Mouse (Mus musculus) liver, embryonic 14.5 days (tissue): ENCODE measurements around the gene Utp6. TPM values are rescaled to one million over a fixed set of nuclear protein-coding genes. Genes with fewer than 3 reads are reported as not detected.

Source experiments
- ATAC-seq: fragments of 200-750 bp; cut with Nextera tagmentation; 2 replicates; pipeline ENCODE4 v1.8.0; 2017; ENCODE audit warnings: moderate number of reproducible peaks, mild to moderate bottlenecking, moderate library complexity; ENCODE audit not compliant: insufficient read depth
- DNase-seq, 3 experiments: peaks; one replicate each; pipeline ENCODE4 v3.0.0-alpha.2; 2012 to 2013; ENCODE audit warnings: low read depth in 3 of 3, low spot score in 3 of 3
- H3K27ac ChIP-seq: fragments of 300-500 bp; sonication (generic); 2 replicates; pipeline ENCODE4 v1.5.1; 2014; ENCODE audit warnings: moderate library complexity, mild to moderate bottlenecking, control low read depth, inconsistent platforms
- H3K27me3 ChIP-seq: fragments of 300-500 bp; sonication (generic); 2 replicates; pipeline ENCODE4 v1.6.1; 2014; ENCODE audit warnings: mild to moderate bottlenecking, low read length, moderate library complexity; ENCODE audit not compliant: control insufficient read depth, insufficient read depth
- H3K36me3 ChIP-seq: fragments of 300-500 bp; sonication (generic); replicated peaks from 2 replicates; pipeline ENCODE4 v1.6.1; 2014; ENCODE audit warnings: low read depth; ENCODE audit not compliant: control insufficient read depth, insufficient read depth
- H3K4me1 ChIP-seq, 2 experiments: fragments of 200-500 bp in 1 of 2; fragments of 300-500 bp in 1 of 2; sonication (generic) in 1 of 2; replicated peaks; 2 replicates each; pipeline ENCODE4 v1.6.1; 2012 to 2014; ENCODE audit warnings: antibody characterized with exemption in 1 of 2, inconsistent platforms in 1 of 2, low read length in 1 of 2; ENCODE audit not compliant: control insufficient read depth in 2 of 2, insufficient read depth in 2 of 2
- H3K4me2 ChIP-seq: fragments of 300-500 bp; sonication (generic); 2 replicates; pipeline ENCODE4 v1.6.1; 2014; ENCODE audit warnings: low read depth, mild to moderate bottlenecking, control low read depth, moderate library complexity
- H3K4me3 ChIP-seq, 2 experiments: fragments of 200-500 bp in 1 of 2; fragments of 300-500 bp in 1 of 2; sonication (generic) in 1 of 2; 2 replicates each; pipeline ENCODE4 v1.5.1; 2012 to 2014; ENCODE audit warnings: low read depth in 2 of 2, low read length in 2 of 2, mild to moderate bottlenecking in 2 of 2, control low read depth in 1 of 2, inconsistent platforms in 1 of 2, moderate library complexity in 1 of 2; ENCODE audit not compliant: insufficient read depth in 1 of 2
- H3K9ac ChIP-seq: fragments of 300-500 bp; sonication (generic); replicated peaks from 2 replicates; pipeline ENCODE4 v1.6.1; 2014; ENCODE audit warnings: mild to moderate bottlenecking, control low read depth, moderate library complexity
- H3K9me3 ChIP-seq: fragments of 300-500 bp; sonication (generic); 2 replicates; pipeline ENCODE4 v1.6.1; 2016; ENCODE audit warnings: low read length, mixed read lengths; ENCODE audit not compliant: control insufficient read depth
- CTCF ChIP-seq: IDR thresholded peaks from 2 replicates; pipeline ENCODE4 v1.5.1; 2016; ENCODE audit warnings: antibody characterized with exemption, low read depth, control low read depth
- EP300 ChIP-seq: IDR thresholded peaks from 2 replicates; pipeline ENCODE4 v1.6.1; 2016; ENCODE audit warnings: antibody characterized with exemption, low read depth
- WGBS: fragments of 180-500 bp; shearing (Covaris S2); extraction: QIAGEN DNeasy Blood & Tissue Kit; methylation state at CpG from one replicate; pipeline ENCODE4 v1.1.7; 2014; ENCODE audit not compliant: insufficient replicate concordance; 5-methylcytosine and 5-hydroxymethylcytosine counted together
- polyA plus RNA-seq, 2 experiments: library from polyadenylated mRNA; depleted of rRNA in 1 of 2; stranded (reverse) in 1 of 2; unstranded in 1 of 2; fragments of >200 nt; fragmentation: Nextera tagmentation in 1 of 2; extraction: Ambion mirVana in 1 of 2; gene quantifications; 2 replicates each; pipeline versions ENCODE4 v1.2.1 to v1.2.3; 2012 to 2014

Gene Utp6
- polyA plus RNA-seq, 2 experiments: 11.1 to 23.2 TPM

DNA sequence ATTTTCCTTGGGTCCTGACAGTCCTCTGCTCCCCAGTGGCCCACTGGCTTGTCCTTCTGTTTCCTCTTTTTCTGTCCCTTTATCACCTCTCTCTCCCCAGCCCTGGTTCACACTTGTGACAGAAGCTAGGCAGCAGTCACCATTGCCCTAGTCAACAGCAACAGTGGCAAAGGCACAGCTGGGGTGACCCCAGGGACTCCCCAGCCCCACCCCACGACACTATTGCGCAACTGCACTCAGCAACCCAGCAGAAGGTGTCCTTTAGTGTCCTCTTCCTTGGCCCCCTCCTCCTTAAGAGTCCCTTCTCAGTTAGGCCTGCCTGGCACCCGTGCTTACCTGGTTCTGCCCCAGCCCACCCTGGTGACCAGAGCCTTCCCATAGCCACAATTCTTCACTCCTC lies 40.0 kb downstream of the Utp6 start:
- Histone ChIP-seq H3K4me2 (no peak overlapping the region), H3K36me3 (no peaks in the 10 kb centered on the region), H3K4me3 (no peak overlapping the region), H3K9me3 (no peaks in the 10 kb centered on the region), H3K9ac (no peak overlapping the region), H3K27ac (no peak overlapping the region), H3K27me3 (no peaks in the 10 kb centered on the region), H3K4me1 (no peaks in the 10 kb centered on the region)
- no peak for ATAC-seq
- DNase-seq: no peak
- WGBS: 43% methylated on average over 3 of the region's 3 CpGs
- no peak for TF ChIP-seq CTCF
- no peak for TF ChIP-seq EP300

DNA sequence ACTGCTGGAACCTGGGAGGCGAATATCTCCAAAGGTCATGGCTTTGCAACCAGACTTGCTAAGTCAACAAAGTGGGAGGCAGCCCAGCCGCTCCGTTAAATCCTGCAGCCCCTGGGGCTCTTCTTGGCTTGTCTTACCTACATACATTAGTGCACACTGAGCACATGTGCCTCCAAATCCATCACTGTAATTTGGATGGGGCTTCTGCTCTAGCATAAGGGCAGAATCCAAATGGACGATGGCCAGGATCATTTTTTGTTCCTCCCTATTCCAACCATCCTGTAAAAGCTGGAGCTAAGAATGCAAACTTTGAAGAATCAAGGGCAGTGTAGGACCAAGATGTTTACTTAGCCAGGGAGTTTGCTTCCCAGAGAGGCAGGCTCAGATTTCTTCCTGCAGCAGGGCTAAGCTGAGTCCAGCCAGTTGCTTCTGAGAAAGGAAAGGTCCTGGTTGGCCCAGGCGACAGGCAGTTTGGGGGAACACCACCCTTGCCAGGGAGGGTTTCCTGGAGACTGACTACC lies 41.6 kb downstream of the Utp6 start:
- no peak overlapping the region for H3K4me2 ChIP-seq
- ATAC-seq: no peak
- 50% methylated on average over 5 of the region's 5 CpGs for WGBS

DNA sequence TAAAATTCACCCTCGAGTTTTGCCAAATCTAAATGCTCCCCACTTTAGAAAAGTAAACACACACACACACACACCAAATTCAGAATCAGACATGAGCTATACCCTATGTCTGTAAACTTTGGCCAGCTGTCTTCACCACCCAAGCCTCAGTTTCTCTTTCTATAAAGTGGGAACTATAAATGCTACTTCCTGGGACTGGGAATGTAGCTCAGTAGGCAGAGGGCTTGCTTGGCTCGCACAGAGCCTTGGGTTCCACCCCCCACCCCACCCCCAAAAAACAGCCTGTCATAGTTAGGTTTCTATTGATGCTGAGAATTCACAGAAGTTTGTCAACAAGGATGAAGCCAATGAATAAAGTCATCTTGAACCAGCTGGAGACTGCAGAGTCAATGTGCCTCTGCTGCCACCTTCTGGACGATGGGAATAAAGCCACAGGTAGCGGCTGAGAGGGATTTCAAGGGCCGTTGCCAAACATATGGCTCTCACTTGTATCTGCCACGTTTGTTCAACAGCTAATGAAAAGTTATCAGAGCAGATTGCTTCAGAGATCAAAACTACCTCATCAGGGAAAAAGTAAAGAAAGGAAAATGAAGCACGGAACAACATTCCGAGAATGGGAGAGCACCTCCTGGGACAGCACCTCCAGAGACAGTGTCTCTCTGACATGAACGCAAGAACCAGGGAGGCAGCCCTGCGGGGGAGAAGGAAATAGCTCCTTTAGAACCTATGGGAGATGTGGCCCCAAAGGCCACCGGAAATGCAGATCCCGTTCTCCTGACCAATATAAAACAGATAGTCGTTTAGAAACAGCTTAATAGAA lies 42.3 kb downstream of the Utp6 start:
- TF ChIP-seq CTCF (peak; percentile 91), EP300 (no peak)
- Histone ChIP-seq H3K9ac (no peak overlapping the region), H3K36me3 (no peaks in the 10 kb centered on the region), H3K27ac (no peak overlapping the region), H3K4me2 (no peak overlapping the region), H3K4me1 (no peaks in the 10 kb centered on the region), H3K27me3 (no peaks in the 10 kb centered on the region; the same call in 1 of the 2 replicates), H3K9me3 (no peaks in the 10 kb centered on the region), H3K4me3 (no peak overlapping the region)
- DNase-seq: peak; percentile 39 to 52 (median 45)
- no peak for ATAC-seq
- 18% methylated on average over 13 of the region's 13 CpGs for WGBS

More for the DNA sequence above, 41.6 kb downstream of the Utp6 start:
- no peak overlapping the region for H3K27ac ChIP-seq
- H3K36me3 ChIP-seq: no peaks in the 10 kb centered on the region
- H3K9ac ChIP-seq: no peak overlapping the region
- no peak overlapping the region for H3K4me3 ChIP-seq
- TF ChIP-seq CTCF: no peak
- TF ChIP-seq EP300: no peak
- no peaks in the 10 kb centered on the region for H3K4me1 ChIP-seq
- no peak for DNase-seq
- H3K27me3 ChIP-seq: no peaks in the 10 kb centered on the region; the same call in 1 of the 2 replicates
- no peaks in the 10 kb centered on the region for H3K9me3 ChIP-seq

DNA sequence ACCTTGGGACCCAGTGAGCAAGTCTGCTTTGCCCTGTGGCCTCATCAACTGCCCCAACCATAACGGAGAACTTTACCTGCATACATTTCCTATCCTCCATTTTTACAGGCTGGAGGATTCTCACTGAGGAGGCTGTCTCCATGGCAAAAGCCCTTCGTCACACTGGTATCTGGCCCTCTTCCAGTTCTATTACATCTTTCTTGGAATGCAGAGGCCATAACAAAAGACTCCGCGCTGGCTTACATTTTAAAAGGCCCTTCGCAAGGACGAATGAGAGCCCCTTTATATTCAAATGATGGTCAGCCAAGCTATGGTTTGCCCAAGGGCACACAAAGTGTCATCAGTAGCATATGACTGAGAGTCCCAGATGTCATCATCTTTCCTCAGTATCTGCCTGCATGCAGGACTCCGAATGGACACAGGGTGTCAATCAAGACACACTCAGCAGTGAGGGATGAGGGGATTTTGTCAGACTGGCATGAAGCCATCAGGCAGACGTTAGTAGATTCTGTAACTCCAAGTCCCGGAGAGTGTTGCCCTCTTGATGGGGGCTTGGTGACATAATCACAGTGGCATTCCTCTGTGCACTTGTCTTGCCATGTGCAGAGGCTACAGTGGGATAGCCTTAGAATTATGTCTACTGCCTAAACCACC lies 46.4 kb downstream of the Utp6 start:
- Histone ChIP-seq H3K4me1 (no peaks in the 10 kb centered on the region), H3K27ac (no peak overlapping the region), H3K9me3 (no peaks in the 10 kb centered on the region), H3K4me2 (no peak overlapping the region), H3K9ac (no peak overlapping the region), H3K27me3 (no peaks in the 10 kb centered on the region; the same call in 1 of the 2 replicates), H3K36me3 (no peaks in the 10 kb centered on the region), H3K4me3 (no peak overlapping the region)
- DNase-seq (no peak), ATAC-seq (no peak)
- 63% methylated on average over 9 of the region's 9 CpGs for WGBS
- TF ChIP-seq EP300 (no peak), CTCF (no peak)
